Mouse (Mus musculus) monocyte, adult 5-6 weeks (primary cell): ENCODE data around the gene Atp6v1e2. TPM values are rescaled to one million over a fixed set of nuclear protein-coding genes. Genes with fewer than 3 reads are reported as not detected.

Source experiments
- ATAC-seq: fragments of 153-309, 156-312 bp; replicated peaks from 2 replicates; pipeline ENCODE4 v1.8.0; 2017; ENCODE audit warnings: mild to moderate bottlenecking; ENCODE audit not compliant: low TSS enrichment, insufficient number of reproducible peaks, severe bottlenecking, poor library complexity, low FRiP score
- total RNA-seq: library from RNA; stranded (forward); fragments of 200-1000, 200-491, 200-594 nt; gene quantifications from 3 replicates; pipeline ENCODE4 v1.2.3, GENCODE M21; 2017

Gene Atp6v1e2
- not detected in 3 replicates for total RNA-seq

- no peak for ATAC-seq
Measured at GRCm38 (mm10) chr17:86947840-86948796, at the start of gene Atp6v1e2. Atp6v1e2 (minus strand) TSS chr17:86947897.

GRCm38 (mm10) chr17:86997323-86997722 lies 49.6 kb upstream of the Atp6v1e2 start:
- no peak for ATAC-seq

GRCm38 (mm10) chr17:86991306-86991705 lies 43.6 kb upstream of the Atp6v1e2 start:
- no peak for ATAC-seq

- no peak for ATAC-seq
Measured at GRCm38 (mm10) chr17:86988601-86989184, 41.0 kb upstream of the Atp6v1e2 start.

GRCm38 (mm10) chr17:86988161-86988560 lies 40.5 kb upstream of the Atp6v1e2 start:
- no peak for ATAC-seq

GRCm38 (mm10) chr17:86986449-86987138 lies 38.9 kb upstream of the Atp6v1e2 start:
- no peak for ATAC-seq

- no peak for ATAC-seq
Measured at GRCm38 (mm10) chr17:86982497-86982896, 34.8 kb upstream of the Atp6v1e2 start.

GRCm38 (mm10) chr17:86981701-86982100 lies 34.0 kb upstream of the Atp6v1e2 start:
- ATAC-seq: no peak

GRCm38 (mm10) chr17:86981205-86981604 lies 33.5 kb upstream of the Atp6v1e2 start:
- ATAC-seq: no peak

- peak; percentile 64 for ATAC-seq
Measured at GRCm38 (mm10) chr17:86978496-86978895, 30.8 kb upstream of the Atp6v1e2 start.

GRCm38 (mm10) chr17:86976387-86976786 lies 28.7 kb upstream of the Atp6v1e2 start:
- no peak for ATAC-seq

- no peak for ATAC-seq
Measured at GRCm38 (mm10) chr17:86973097-86973496, 25.4 kb upstream of the Atp6v1e2 start.

- ATAC-seq: peak; percentile 20
Measured at GRCm38 (mm10) chr17:86971860-86972259, 24.2 kb upstream of the Atp6v1e2 start.

GRCm38 (mm10) chr17:86971036-86971435 lies 23.3 kb upstream of the Atp6v1e2 start:
- ATAC-seq: no peak

GRCm38 (mm10) chr17:86970026-86970750 lies 22.5 kb upstream of the Atp6v1e2 start:
- no peak for ATAC-seq

- ATAC-seq: peak; percentile 54
Measured at GRCm38 (mm10) chr17:86969582-86969981, 21.9 kb upstream of the Atp6v1e2 start.

- ATAC-seq: no peak
Measured at GRCm38 (mm10) chr17:86968581-86968980, 20.9 kb upstream of the Atp6v1e2 start.

GRCm38 (mm10) chr17:86967536-86968525 lies 20.1 kb upstream of the Atp6v1e2 start:
- ATAC-seq: no peak
